Mouse (Mus musculus): Measurements from ENCODE around the gene Lrr1.

Gene Lrr1

GRCm38 (mm10) chr12:69168461-69169106, at the start of gene Lrr1:
Gene Lrr1 (plus strand): TSS chr12:69168814.
- in situ Hi-C loops (cut with MboI, MseI), result loop anchor here (25.0 kb wide), 1 partner anchor 1669 kb away; the partner anchor contains the start of gene Frmd6

GRCm38 (mm10) chr12:69119908-69120307, 48.7 kb upstream of the Lrr1 start:
- in situ Hi-C loops (cut with MboI, MseI), result no loop called here

- in situ Hi-C loops (cut with MboI, MseI), result no loop called here
These were observed 45.8 kb upstream of the Lrr1 start for GRCm38 (mm10) chr12:69122801-69123200.

- in situ Hi-C loops (cut with MboI, MseI), result no loop called here
These were observed 43.5 kb upstream of the Lrr1 start for GRCm38 (mm10) chr12:69125066-69125465.

GRCm38 (mm10) chr12:69127170-69127569, 41.4 kb upstream of the Lrr1 start:
- in situ Hi-C loops (cut with MboI, MseI), result no loop called here

GRCm38 (mm10) chr12:69127626-69128025, 41.0 kb upstream of the Lrr1 start:
- in situ Hi-C loops (cut with MboI, MseI), result no loop called here

GRCm38 (mm10) chr12:69129634-69130310, 38.8 kb upstream of the Lrr1 start:
- in situ Hi-C loops (cut with MboI, MseI), result no loop called here

GRCm38 (mm10) chr12:69130486-69130885, 38.1 kb upstream of the Lrr1 start:
- in situ Hi-C loops (cut with MboI, MseI), result no loop called here

GRCm38 (mm10) chr12:69131267-69131666, 37.3 kb upstream of the Lrr1 start:
- in situ Hi-C loops (cut with MboI, MseI), result no loop called here

GRCm38 (mm10) chr12:69131981-69132380, 36.6 kb upstream of the Lrr1 start:
- in situ Hi-C loops (cut with MboI, MseI), result no loop called here

- in situ Hi-C loops (cut with MboI, MseI), result no loop called here
These were observed 29.4 kb upstream of the Lrr1 start for GRCm38 (mm10) chr12:69139201-69139600.

GRCm38 (mm10) chr12:69139841-69140240, 28.8 kb upstream of the Lrr1 start:
- in situ Hi-C loops (cut with MboI, MseI), result no loop called here

GRCm38 (mm10) chr12:69143460-69143859, 25.2 kb upstream of the Lrr1 start:
- in situ Hi-C loops (cut with MboI, MseI), result no loop called here

- in situ Hi-C loops (cut with MboI, MseI), result no loop called here
These were observed 21.4 kb upstream of the Lrr1 start for GRCm38 (mm10) chr12:69147166-69147735.

- in situ Hi-C loops (cut with MboI, MseI), result loop anchor here (25.0 kb wide), 1 partner anchor 1687 kb away; the partner anchor contains the start of gene Frmd6
These were observed 18.6 kb upstream of the Lrr1 start for GRCm38 (mm10) chr12:69150049-69150448.

- in situ Hi-C loops (cut with MboI, MseI), result loop anchor here (25.0 kb wide), 1 partner anchor 1681 kb away; the partner anchor contains the start of gene Frmd6
These were observed 12.7 kb upstream of the Lrr1 start for GRCm38 (mm10) chr12:69155923-69156322.

- in situ Hi-C loops (cut with MboI, MseI), result loop anchor here (25.0 kb wide), 1 partner anchor 1681 kb away; the partner anchor contains the start of gene Frmd6
These were observed 12.2 kb upstream of the Lrr1 start for GRCm38 (mm10) chr12:69156436-69156835.

GRCm38 (mm10) chr12:69157107-69157506, 11.5 kb upstream of the Lrr1 start:
- in situ Hi-C loops (cut with MboI, MseI), result loop anchor here (25.0 kb wide), 1 partner anchor 1680 kb away; the partner anchor contains the start of gene Frmd6

- in situ Hi-C loops (cut with MboI, MseI), result loop anchor here (25.0 kb wide), 1 partner anchor 1679 kb away; the partner anchor contains the start of gene Frmd6
These were observed 10.2 kb upstream of the Lrr1 start for GRCm38 (mm10) chr12:69158366-69158764.

GRCm38 (mm10) chr12:69158765-69159577, 9.6 kb upstream of the Lrr1 start, which contains the start of gene Rps29:
Gene Rps29 (minus strand): TSS chr12:69159186.
- in situ Hi-C loops (cut with MboI, MseI), result loop anchor here (25.0 kb wide), 1 partner anchor 1678 kb away; the partner anchor contains the start of gene Frmd6

GRCm38 (mm10) chr12:69159578-69159940, 9.1 kb upstream of the Lrr1 start:
- in situ Hi-C loops (cut with MboI, MseI), result loop anchor here (25.0 kb wide), 1 partner anchor 1678 kb away; the partner anchor contains the start of gene Frmd6

Measured in regulatory T cell (primary cell).